Mouse (Mus musculus): ENCODE data around the gene 1700028P14Rik. TPM values are rescaled to one million over a fixed set of nuclear protein-coding genes. Genes with fewer than 3 reads are reported as not detected.

Gene 1700028P14Rik
- polyA plus RNA-seq, 1 experiment from 2014 or later: 0.62 TPM

- Histone ChIP-seq H3K4me2 (replicated peaks) (no peak overlapping the region), H3K36me3 (no peaks in the 10 kb centered on the region), H3K4me1 (replicated peaks) (no peaks in the 10 kb centered on the region), H3K27ac (no peak overlapping the region), H3K9me3 (no peaks in the 10 kb centered on the region), H3K27me3 (no peaks in the 10 kb centered on the region), H3K4me3 (replicated peaks) (no peak overlapping the region), H3K9ac (replicated peaks) (no peak overlapping the region)
- no peak for ATAC-seq
- 85% methylated on average over 4 of the region's 4 CpGs for WGBS
Measured at GRCm38 (mm10) chr19:23658350-23658749, 5.7 kb upstream of the 1700028P14Rik start.

GRCm38 (mm10) chr19:23657261-23657932 lies 4.8 kb upstream of the 1700028P14Rik start:
- Histone ChIP-seq H3K4me2 (replicated peaks) (no peak overlapping the region), H3K27me3 (no peaks in the 10 kb centered on the region), H3K4me1 (replicated peaks) (peaks cover 5% of the 10 kb centered on the region), H3K27ac (no peak overlapping the region), H3K4me3 (replicated peaks) (no peak overlapping the region), H3K36me3 (no peaks in the 10 kb centered on the region), H3K9ac (replicated peaks) (no peak overlapping the region), H3K9me3 (no peaks in the 10 kb centered on the region)
- ATAC-seq: no peak
- 72% methylated on average over 12 of the region's 12 CpGs for WGBS

GRCm38 (mm10) chr19:23653154-23653553 lies 542 bp upstream of the 1700028P14Rik start:
- no peaks in the 10 kb centered on the region for H3K27me3 ChIP-seq
- peaks cover 5% of the 10 kb centered on the region for H3K4me1 ChIP-seq (replicated peaks)
- no peak overlapping the region for H3K9ac ChIP-seq (replicated peaks)
- no peak overlapping the region for H3K4me2 ChIP-seq (replicated peaks)
- no peaks in the 10 kb centered on the region for H3K9me3 ChIP-seq
- H3K36me3 ChIP-seq: no peaks in the 10 kb centered on the region
- no peak overlapping the region for H3K27ac ChIP-seq
- ATAC-seq: peak; percentile 50
- 93% methylated on average over 5 of the region's 5 CpGs for WGBS
- no peak overlapping the region for H3K4me3 ChIP-seq (replicated peaks)

GRCm38 (mm10) chr19:23647308-23647707 lies 5.3 kb downstream of the 1700028P14Rik start:
- no peak overlapping the region for H3K27ac ChIP-seq
- WGBS: 92% methylated on average over 7 of the region's 7 CpGs
- ATAC-seq: no peak
- no peaks in the 10 kb centered on the region for H3K9me3 ChIP-seq
- H3K4me3 ChIP-seq (replicated peaks): no peak overlapping the region
- no peak overlapping the region for H3K4me2 ChIP-seq (replicated peaks)
- H3K4me1 ChIP-seq (replicated peaks): no peaks in the 10 kb centered on the region
- no peaks in the 10 kb centered on the region for H3K36me3 ChIP-seq
- no peak overlapping the region for H3K9ac ChIP-seq (replicated peaks)
- H3K27me3 ChIP-seq: peaks cover 4% of the 10 kb centered on the region; the same call in 1 of the 2 replicates

GRCm38 (mm10) chr19:23645347-23645746 lies 7.3 kb downstream of the 1700028P14Rik start:
- H3K4me2 ChIP-seq (replicated peaks): no peak overlapping the region
- no peaks in the 10 kb centered on the region for H3K36me3 ChIP-seq
- no peak overlapping the region for H3K9ac ChIP-seq (replicated peaks)
- no peak overlapping the region for H3K4me3 ChIP-seq (replicated peaks)
- no peaks in the 10 kb centered on the region for H3K9me3 ChIP-seq
- peaks cover 4% of the 10 kb centered on the region; the same call in 1 of the 2 replicates for H3K27me3 ChIP-seq
- no peaks in the 10 kb centered on the region for H3K4me1 ChIP-seq (replicated peaks)
- WGBS: 73% methylated on average over 7 of the region's 7 CpGs
- H3K27ac ChIP-seq: no peak overlapping the region
- ATAC-seq: no peak

- WGBS: 97% methylated on average over 5 of the region's 5 CpGs
- no peaks in the 10 kb centered on the region for H3K4me1 ChIP-seq (replicated peaks)
- no peaks in the 10 kb centered on the region for H3K9me3 ChIP-seq
- H3K27me3 ChIP-seq: peaks cover 4% of the 10 kb centered on the region; the same call in 1 of the 2 replicates
- no peak overlapping the region for H3K9ac ChIP-seq (replicated peaks)
- ATAC-seq: no peak
- no peak overlapping the region for H3K4me3 ChIP-seq (replicated peaks)
- H3K27ac ChIP-seq: no peak overlapping the region
- no peak overlapping the region for H3K4me2 ChIP-seq (replicated peaks)
- no peaks in the 10 kb centered on the region for H3K36me3 ChIP-seq
Measured at GRCm38 (mm10) chr19:23643819-23644218, 8.8 kb downstream of the 1700028P14Rik start.

- no peak overlapping the region for H3K9ac ChIP-seq (replicated peaks)
- no peak overlapping the region for H3K4me2 ChIP-seq (replicated peaks)
- H3K9me3 ChIP-seq: no peaks in the 10 kb centered on the region
- WGBS: 29% methylated on average over 5 of the region's 5 CpGs
- H3K27ac ChIP-seq: no peak overlapping the region
- H3K27me3 ChIP-seq: no peaks in the 10 kb centered on the region
- ATAC-seq: no peak
- H3K4me1 ChIP-seq (replicated peaks): peaks cover 9% of the 10 kb centered on the region; the same call in 1 of the 2 replicates
- H3K36me3 ChIP-seq: no peaks in the 10 kb centered on the region
- no peak overlapping the region for H3K4me3 ChIP-seq (replicated peaks)
Measured at GRCm38 (mm10) chr19:23636786-23637185, 15.8 kb downstream of the 1700028P14Rik start.

- 46% methylated on average over 11 of the region's 11 CpGs for WGBS
- Histone ChIP-seq H3K27me3 (no peaks in the 10 kb centered on the region), H3K4me3 (replicated peaks) (no peak overlapping the region), H3K4me1 (replicated peaks) (peaks cover 9% of the 10 kb centered on the region; the same call in 1 of the 2 replicates), H3K4me2 (replicated peaks) (no peak overlapping the region), H3K36me3 (no peaks in the 10 kb centered on the region), H3K9me3 (no peaks in the 10 kb centered on the region), H3K27ac (no peak overlapping the region), H3K9ac (replicated peaks) (no peak overlapping the region)
- peak; percentile 63 for ATAC-seq
Measured at GRCm38 (mm10) chr19:23631611-23632492, 20.8 kb downstream of the 1700028P14Rik start.

GRCm38 (mm10) chr19:23614268-23614667 lies 38.3 kb downstream of the 1700028P14Rik start:
- no peaks in the 10 kb centered on the region for H3K36me3 ChIP-seq
- 90% methylated on average over 7 of the region's 7 CpGs for WGBS
- H3K27ac ChIP-seq: no peak overlapping the region
- H3K9me3 ChIP-seq: no peaks in the 10 kb centered on the region
- H3K9ac ChIP-seq (replicated peaks): no peak overlapping the region
- no peak overlapping the region for H3K4me2 ChIP-seq (replicated peaks)
- no peak for ATAC-seq
- no peak overlapping the region for H3K4me3 ChIP-seq (replicated peaks)
- no peaks in the 10 kb centered on the region for H3K27me3 ChIP-seq
- no peaks in the 10 kb centered on the region for H3K4me1 ChIP-seq (replicated peaks)

GRCm38 (mm10) chr19:23609724-23610123 lies 42.9 kb downstream of the 1700028P14Rik start:
- 83% methylated on average over 4 of the region's 4 CpGs for WGBS
- no peaks in the 10 kb centered on the region for H3K36me3 ChIP-seq

GRCm38 (mm10) chr19:23607951-23608350 lies 44.7 kb downstream of the 1700028P14Rik start:
- no peaks in the 10 kb centered on the region for H3K4me1 ChIP-seq (replicated peaks)
- ATAC-seq: no peak
- H3K9ac ChIP-seq (replicated peaks): no peak overlapping the region
- 87% methylated on average over 2 of the region's 2 CpGs for WGBS
- H3K4me2 ChIP-seq (replicated peaks): no peak overlapping the region
- H3K4me3 ChIP-seq (replicated peaks): no peak overlapping the region
- no peaks in the 10 kb centered on the region for H3K9me3 ChIP-seq
- no peaks in the 10 kb centered on the region for H3K36me3 ChIP-seq
- no peak overlapping the region for H3K27ac ChIP-seq
- H3K27me3 ChIP-seq: no peaks in the 10 kb centered on the region

More at GRCm38 (mm10) chr19:23609724-23610123, 42.9 kb downstream of the 1700028P14Rik start:
- no peak overlapping the region for H3K9ac ChIP-seq (replicated peaks)
- ATAC-seq: no peak
- H3K4me3 ChIP-seq (replicated peaks): no peak overlapping the region
- H3K27me3 ChIP-seq: no peaks in the 10 kb centered on the region
- no peaks in the 10 kb centered on the region for H3K4me1 ChIP-seq (replicated peaks)
- H3K9me3 ChIP-seq: no peaks in the 10 kb centered on the region
- no peak overlapping the region for H3K4me2 ChIP-seq (replicated peaks)
- no peak overlapping the region for H3K27ac ChIP-seq

- H3K4me2 ChIP-seq (replicated peaks): no peak overlapping the region
- H3K9me3 ChIP-seq: no peaks in the 10 kb centered on the region
- no peak overlapping the region for H3K27ac ChIP-seq
- no peak for ATAC-seq
- no peak overlapping the region for H3K9ac ChIP-seq (replicated peaks)
- no peaks in the 10 kb centered on the region for H3K27me3 ChIP-seq
- no peak overlapping the region for H3K4me3 ChIP-seq (replicated peaks)
- WGBS: 86% methylated on average over 3 of the region's 3 CpGs
- no peaks in the 10 kb centered on the region for H3K4me1 ChIP-seq (replicated peaks)
- no peaks in the 10 kb centered on the region for H3K36me3 ChIP-seq
Measured at GRCm38 (mm10) chr19:23594950-23595349, 57.7 kb downstream of the 1700028P14Rik start.

All from midbrain, embryonic 13.5 days (tissue).